Mouse (Mus musculus) hematopoietic stem cell, adult 5-6 weeks (primary cell): ENCODE measurements around the gene Pelp1. TPM values are rescaled to one million over a fixed set of nuclear protein-coding genes. Genes with fewer than 3 reads are reported as not detected.
"Not testable (repeated sequence)": the region's sequence is repeated elsewhere in the genome, so short reads cannot be mapped to it uniquely, and the experiment has no call there.

Experiments
- ATAC-seq, 2 experiments: fragments of 125-278 bp in 1 of 2; replicated peaks in 1 of 2; 2 replicates each; pipeline ENCODE4 v1.8.0; 2016 to 2017; ENCODE audit warnings: inconsistent platforms in 2 of 2, mild to moderate bottlenecking in 2 of 2, moderate number of reproducible peaks in 2 of 2, low read depth in 1 of 2, moderate TSS enrichment in 1 of 2; ENCODE audit not compliant: low FRiP score in 2 of 2, poor library complexity in 2 of 2, severe bottlenecking in 2 of 2, insufficient read depth in 1 of 2, low TSS enrichment in 1 of 2
- total RNA-seq: library from RNA; stranded (forward); fragments of 172-1452, 232-1000 nt; gene quantifications from 2 replicates; pipeline ENCODE4 v1.2.3, GENCODE M21; 2017

Pelp1 gene
- total RNA-seq, 1 experiment from 2014 or later, result 9.8 TPM

GRCm38 (mm10) chr11:70372396-70372795 is 37.4 kb downstream of the Pelp1 start:
- ATAC-seq, result peak in 1 of 2 experiments; percentile 63; a peak in 1 of 4 replicates

- ATAC-seq, result not testable (repeated sequence)
These were observed 41.2 kb downstream of the Pelp1 start for GRCm38 (mm10) chr11:70368626-70369025.

GRCm38 (mm10) chr11:70367701-70368100 is 42.1 kb downstream of the Pelp1 start:
- ATAC-seq, result not testable (repeated sequence)

DNA sequence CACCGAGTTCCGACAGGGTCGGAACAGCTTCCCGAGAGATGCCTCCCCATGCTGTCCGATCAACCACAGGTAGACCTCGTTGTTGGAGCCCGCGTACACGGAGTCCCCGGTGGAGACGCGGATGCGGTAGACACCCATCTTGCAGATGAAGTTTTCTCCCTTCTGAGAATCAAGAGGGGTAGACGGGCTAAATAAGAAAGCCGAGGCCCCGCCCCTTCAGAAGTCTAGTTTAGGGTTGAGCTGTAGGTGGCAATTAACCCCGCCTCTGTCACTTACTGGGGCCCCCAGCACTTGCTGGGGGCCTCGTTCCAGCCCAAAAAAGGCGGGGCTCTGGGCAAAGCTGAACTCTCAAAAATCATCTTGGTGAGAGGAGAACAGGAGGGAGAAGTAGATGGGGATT is 58.0 kb downstream of the Pelp1 start, which contains the start of gene Alox15:
Alox15 (minus strand) TSS at position 164 of the 400 bp plus-strand sequence.
- no peak for ATAC-seq

GRCm38 (mm10) chr11:70348630-70349029 is 61.2 kb downstream of the Pelp1 start:
- ATAC-seq, result no peak

- no peak for ATAC-seq
These were observed 62.0 kb downstream of the Pelp1 start for GRCm38 (mm10) chr11:70347861-70348260.

DNA sequence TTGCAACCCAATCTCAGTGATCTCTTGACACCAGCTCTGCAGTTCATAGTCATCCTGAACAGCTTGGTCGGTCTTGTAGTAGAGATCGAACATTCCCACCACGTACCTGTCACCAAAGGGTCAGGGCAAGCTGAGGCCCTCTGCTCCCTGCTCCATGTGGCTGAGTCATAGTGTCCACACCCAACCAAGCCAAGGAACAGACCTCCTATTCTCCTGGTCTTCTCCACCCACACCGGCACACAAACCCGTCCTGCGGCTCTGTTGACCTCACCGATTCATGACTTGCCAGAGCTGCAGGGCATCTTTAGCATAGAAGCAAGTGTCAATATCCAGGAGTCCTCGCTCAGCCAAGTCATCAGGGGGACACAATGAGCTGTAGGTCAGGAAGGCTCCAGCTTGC is 64.3 kb downstream of the Pelp1 start:
- no peak for ATAC-seq

GRCm38 (mm10) chr11:70345061-70345460 is 64.8 kb downstream of the Pelp1 start:
- no peak for ATAC-seq

Other genes with a start within 250 kb of the Pelp1 start
- 5.9 and 10.0 TPM in 2 replicates for gene Slc16a11, start 197.3 kb downstream of the Pelp1 start, total RNA-seq
- gene Slc16a13, start 189.0 kb downstream of the Pelp1 start, total RNA-seq, result 13.4 and 15.6 TPM in 2 replicates
- gene Bcl6b, start 180.2 kb downstream of the Pelp1 start, total RNA-seq, result 0.69 and 1.4 TPM in 2 replicates
- 19.7 and 35.1 TPM in 2 replicates for gene 0610010K14Rik, start 172.1 kb downstream of the Pelp1 start, total RNA-seq
- 3.7 TPM in 1 of 2 replicates, not detected in the other for gene Gm21988, start 170.2 kb downstream of the Pelp1 start, total RNA-seq
- gene Rnasek, start 170.2 kb downstream of the Pelp1 start, total RNA-seq, result 19.7 and 22.5 TPM in 2 replicates
- gene Alox12, start 154.7 kb downstream of the Pelp1 start, total RNA-seq, result 0.25 and 0.30 TPM in 2 replicates
- not detected in 2 replicates for gene Alox12e, start 87.4 kb downstream of the Pelp1 start, total RNA-seq
- gene Alox15, start 58.0 kb downstream of the Pelp1 start, total RNA-seq, result 1.6 and 4.4 TPM in 2 replicates
- gene Arrb2, start 22.6 kb upstream of the Pelp1 start, total RNA-seq, result 43.3 and 68.7 TPM in 2 replicates
- 38.1 and 40.7 TPM in 2 replicates for gene Med11, start 41.9 kb upstream of the Pelp1 start, total RNA-seq
- gene Zmynd15, start 49.4 kb upstream of the Pelp1 start, total RNA-seq, result 0.35 TPM in 1 of 2 replicates, not detected in the other
- 1.8 TPM in 1 of 2 replicates, not detected in the other for gene Cxcl16, start 50.0 kb upstream of the Pelp1 start, total RNA-seq
- not detected in 2 replicates for gene Tm4sf5, start 95.2 kb upstream of the Pelp1 start, total RNA-seq
- not detected in 2 replicates for gene Vmo1, start 104.6 kb upstream of the Pelp1 start, total RNA-seq
- gene Gltpd2, start 109.2 kb upstream of the Pelp1 start, total RNA-seq, result not detected in 2 replicates
- gene Psmb6, start 115.3 kb upstream of the Pelp1 start, total RNA-seq, result 209 and 236 TPM in 2 replicates
- not detected in 2 replicates for gene Gm40193, start 122.9 kb upstream of the Pelp1 start, total RNA-seq
- 5.5 and 14.4 TPM in 2 replicates for gene Pld2, start 130.0 kb upstream of the Pelp1 start, total RNA-seq
- 26.4 and 30.8 TPM in 2 replicates for gene Mink1, start 152.8 kb upstream of the Pelp1 start, total RNA-seq
- gene 4930544D05Rik, start 205.8 kb upstream of the Pelp1 start, total RNA-seq, result not detected in 2 replicates
- gene Chrne, start 209.2 kb upstream of the Pelp1 start, total RNA-seq, result not detected in 2 replicates
- gene Gp1ba, start 229.1 kb upstream of the Pelp1 start, total RNA-seq, result 0.45 and 0.75 TPM in 2 replicates
- 51.8 and 73.4 TPM in 2 replicates for gene Rnf167, start 237.2 kb upstream of the Pelp1 start, total RNA-seq
- gene Slc25a11, start 237.4 kb upstream of the Pelp1 start, total RNA-seq, result 42.9 and 52.5 TPM in 2 replicates
- 348 and 461 TPM in 2 replicates for gene Pfn1, start 244.6 kb upstream of the Pelp1 start, total RNA-seq
- 8.4 and 10.6 TPM in 2 replicates for gene Eno3, start 247.2 kb upstream of the Pelp1 start, total RNA-seq